Mouse (Mus musculus) small intestine, adult 2 months (tissue): ENCODE measurements around the gene Gm48552. TPM values are rescaled to one million over a fixed set of nuclear protein-coding genes. Genes with fewer than 3 reads are reported as not detected.

Experiments
- H3K27ac ChIP-seq: fragments of 200-500 bp; 2 replicates; pipeline ENCODE4 v1.5.1; 2012; ENCODE audit warnings: low read depth, low read length, control low read depth, inconsistent platforms; ENCODE audit not compliant: insufficient read depth
- H3K27me3 ChIP-seq: fragments of 200-500 bp; 2 replicates; pipeline ENCODE4 v1.6.1; 2012; ENCODE audit warnings: mild to moderate bottlenecking, moderate library complexity, low read length, inconsistent platforms; ENCODE audit not compliant: control insufficient read depth, insufficient read depth
- H3K36me3 ChIP-seq: fragments of 200-500 bp; 2 replicates; pipeline ENCODE4 v1.6.1; 2012; ENCODE audit warnings: mild to moderate bottlenecking, low read length, control low read depth, inconsistent platforms; ENCODE audit not compliant: control insufficient read depth, insufficient read depth
- H3K4me1 ChIP-seq: fragments of 200-500 bp; 2 replicates; pipeline ENCODE4 v1.6.1; 2012; ENCODE audit warnings: low read length, inconsistent platforms, mixed read lengths; ENCODE audit not compliant: control insufficient read depth, insufficient read depth, insufficient read length
- H3K4me3 ChIP-seq: fragments of 200-500 bp; 2 replicates; pipeline ENCODE4 v1.5.1; 2012; ENCODE audit warnings: low read depth, mild to moderate bottlenecking, control low read depth, inconsistent platforms, low read length, moderate library complexity
- CTCF ChIP-seq: fragments of 200-500 bp; IDR thresholded peaks from 2 replicates; pipeline ENCODE4 v1.5.1; 2012; ENCODE audit warnings: low read depth, mild to moderate bottlenecking, control low read depth, inconsistent platforms, low read length, moderate library complexity, mixed read lengths; ENCODE audit not compliant: insufficient replicate concordance, insufficient read length; ENCODE audit errors: extremely low read depth
- POLR2A ChIP-seq: fragments of 200-500 bp; IDR thresholded peaks from 2 replicates; pipeline ENCODE4 v1.6.1; 2012; ENCODE audit warnings: low read depth, mild to moderate bottlenecking, control low read depth, inconsistent platforms, low read length, moderate library complexity
- WGBS: fragments of 180-500 bp; shearing (Covaris S2); methylation state at CpG from one replicate; pipeline ENCODE4 v1.1.7; 2018; 5-methylcytosine and 5-hydroxymethylcytosine counted together
- polyA plus RNA-seq: library from polyadenylated mRNA; depleted of rRNA; stranded (reverse); fragments of >200 nt; gene quantifications from 2 replicates; pipeline ENCODE4 v1.2.3, GENCODE M21; 2012

The Gm48552 gene
- polyA plus RNA-seq, 1 experiment: 5.0 TPM

- Histone ChIP-seq H3K4me3 (no peak overlapping the region), H3K36me3 (no peaks in the 10 kb centered on the region), H3K27me3 (no peaks in the 10 kb centered on the region), H3K27ac (no peak overlapping the region), H3K4me1 (peaks cover 23% of the 10 kb centered on the region; the same call in 1 of the 2 replicates)
- no peak for TF ChIP-seq CTCF
- no peak for TF ChIP-seq POLR2A
- 85% methylated on average over 4 of the region's 4 CpGs for WGBS
These were observed 33.3 kb upstream of the Gm48552 start for GRCm38 (mm10) chr10:81355533-81355932.

DNA sequence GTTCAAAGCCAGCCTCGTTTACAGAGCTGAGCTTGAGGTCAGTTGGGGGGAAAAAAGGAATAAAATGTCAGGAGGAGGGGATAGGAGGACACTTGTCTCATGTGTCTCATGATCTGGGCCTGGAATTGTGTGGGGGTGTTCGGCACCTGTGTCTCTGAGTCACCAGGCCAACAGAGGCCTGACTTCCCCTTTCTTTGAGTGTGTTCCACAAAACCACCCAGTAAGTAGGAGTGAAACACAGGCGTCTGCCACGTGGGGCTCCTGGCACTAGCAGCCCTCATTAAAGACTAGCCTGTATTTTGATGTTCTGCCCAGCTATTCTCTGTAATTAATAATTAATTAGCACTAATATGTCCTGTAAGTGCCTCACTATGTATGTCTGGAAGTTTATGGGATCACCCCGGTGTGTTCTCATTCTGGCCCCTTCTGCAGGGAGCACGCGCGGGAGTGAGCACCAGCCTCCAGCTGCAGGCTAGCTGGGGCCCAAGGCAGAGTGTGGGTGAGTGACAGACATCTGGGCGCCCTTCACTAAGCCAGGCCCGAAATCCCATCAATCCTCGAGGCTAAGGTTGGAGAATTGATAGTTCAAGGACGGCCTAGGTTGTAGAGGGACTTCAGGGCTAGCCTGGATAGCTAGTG is 32.3 kb upstream of the Gm48552 start:
- H3K4me1 ChIP-seq: peaks cover 23% of the 10 kb centered on the region
- no peaks in the 10 kb centered on the region for H3K36me3 ChIP-seq
- H3K4me3 ChIP-seq: peak overlapping the region; percentile 77; the same call in 1 of the 2 replicates
- no peaks in the 10 kb centered on the region for H3K27me3 ChIP-seq
- TF ChIP-seq CTCF (no peak), POLR2A (no peak)
- no peak overlapping the region for H3K27ac ChIP-seq
- whole genome bisulfite sequencing: 30% methylated on average over 12 of the region's 12 CpGs

GRCm38 (mm10) chr10:81356991-81357844 is 31.6 kb upstream of the Gm48552 start, which contains the start of gene Mfsd12:
TSS of gene Mfsd12 (plus strand) at chr10:81357491.
- no peaks in the 10 kb centered on the region for H3K27me3 ChIP-seq
- no peaks in the 10 kb centered on the region for H3K36me3 ChIP-seq
- peak within 1 kb of the TSS; percentile 77 for H3K4me3 ChIP-seq
- TF ChIP-seq POLR2A (no peak; the same call in 1 of the 2 replicates), CTCF (no peak)
- no peak within 1 kb of the TSS for H3K27ac ChIP-seq
- H3K4me1 ChIP-seq: peaks cover 19% of the 10 kb centered on the region
- WGBS: 1% methylated on average over 79 of the region's 79 CpGs

DNA sequence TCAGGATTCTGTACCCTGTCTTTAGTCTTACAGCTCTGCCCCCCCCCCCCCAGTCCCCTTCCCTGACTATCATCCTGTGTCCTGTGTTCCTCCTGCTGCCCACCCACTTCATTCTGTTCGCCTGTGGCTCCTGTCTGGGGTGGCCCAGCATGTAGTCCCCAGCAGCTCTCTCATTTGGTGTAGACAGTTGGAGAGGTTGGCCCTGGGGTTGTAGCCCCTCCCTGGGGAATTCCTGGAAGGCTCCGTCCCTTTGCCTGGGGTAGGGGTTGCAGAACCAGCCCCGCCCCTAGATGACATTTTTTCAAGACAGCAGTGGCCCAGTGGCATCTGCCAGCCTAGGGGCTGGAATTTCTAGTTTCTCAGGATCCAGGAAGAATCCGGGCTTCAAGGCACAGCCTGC is 30.6 kb upstream of the Gm48552 start:
- TF ChIP-seq POLR2A (no peak), CTCF (no peak)
- WGBS: 37% methylated on average over 4 of the region's 4 CpGs
- no peaks in the 10 kb centered on the region for H3K36me3 ChIP-seq
- H3K27me3 ChIP-seq: no peaks in the 10 kb centered on the region
- peak overlapping the region; percentile 77 for H3K4me3 ChIP-seq
- no peak overlapping the region for H3K27ac ChIP-seq
- H3K4me1 ChIP-seq: peaks cover 29% of the 10 kb centered on the region

DNA sequence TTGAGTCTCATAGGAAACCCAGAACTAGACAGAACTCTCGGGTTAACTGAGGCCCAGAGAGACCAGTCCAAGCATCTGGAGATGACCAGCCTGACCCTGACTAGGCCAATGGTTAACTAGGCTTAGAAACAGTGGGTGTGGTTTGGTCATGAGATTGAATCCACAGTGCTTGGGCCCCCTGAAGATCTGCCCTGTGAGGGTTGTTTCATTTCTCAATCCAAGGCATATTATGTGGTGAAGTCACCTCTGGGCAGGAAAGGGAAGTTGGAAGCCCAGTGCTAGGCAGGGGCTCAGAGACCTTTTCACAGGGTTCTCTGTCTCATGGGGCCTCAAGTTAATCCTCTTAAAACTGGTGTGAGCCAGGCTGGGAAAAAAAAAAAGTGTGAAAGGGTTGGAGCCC is 30.0 kb upstream of the Gm48552 start:
- H3K36me3 ChIP-seq: no peaks in the 10 kb centered on the region
- no peak for TF ChIP-seq CTCF
- TF ChIP-seq POLR2A: no peak
- no peaks in the 10 kb centered on the region for H3K27me3 ChIP-seq
- H3K4me1 ChIP-seq: peaks cover 35% of the 10 kb centered on the region
- WGBS: 63% methylated on average over 1 of the region's 1 CpGs
- H3K27ac ChIP-seq: no peak overlapping the region
- H3K4me3 ChIP-seq: no peak overlapping the region

DNA sequence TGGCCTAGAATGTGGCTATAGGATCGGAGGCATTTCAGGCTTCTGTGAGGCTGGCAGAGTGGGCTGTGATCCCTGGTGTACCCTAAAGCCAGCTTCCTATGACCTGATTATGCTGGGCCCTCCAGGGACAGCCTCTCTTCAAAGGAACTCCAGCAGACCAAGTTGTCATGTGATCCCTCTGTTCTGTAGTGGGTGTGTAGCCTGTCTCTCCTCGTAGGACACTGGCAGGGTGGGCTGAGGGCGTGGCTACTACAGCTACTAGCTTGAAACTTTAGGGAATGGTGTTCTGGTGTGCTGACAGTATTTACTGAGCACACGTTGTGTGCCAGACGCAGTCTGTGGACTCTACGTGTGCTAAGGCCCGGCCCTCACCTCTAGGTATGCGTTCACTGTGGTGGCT is 28.1 kb upstream of the Gm48552 start:
- 74% methylated on average over 8 of the region's 8 CpGs for WGBS
- no peaks in the 10 kb centered on the region for H3K36me3 ChIP-seq
- TF ChIP-seq POLR2A (no peak), CTCF (no peak)
- H3K4me3 ChIP-seq: no peak overlapping the region
- peaks cover 52% of the 10 kb centered on the region for H3K4me1 ChIP-seq
- H3K27ac ChIP-seq: no peak overlapping the region
- no peaks in the 10 kb centered on the region for H3K27me3 ChIP-seq

- TF ChIP-seq POLR2A (no peak), CTCF (no peak)
- H3K27me3 ChIP-seq: no peaks in the 10 kb centered on the region
- 62% methylated on average over 12 of the region's 12 CpGs for WGBS
- H3K36me3 ChIP-seq: peaks cover 10% of the 10 kb centered on the region
- peak overlapping the region; percentile 9; the same call in 1 of the 2 replicates for H3K4me3 ChIP-seq
- no peak overlapping the region for H3K27ac ChIP-seq
- peaks cover 61% of the 10 kb centered on the region for H3K4me1 ChIP-seq
These were observed 26.4 kb upstream of the Gm48552 start for GRCm38 (mm10) chr10:81362336-81362949.
